Mouse (Mus musculus) embryonic facial prominence, embryonic 13.5 days (tissue): ENCODE measurements around the gene Nfxl1. TPM values are rescaled to one million over a fixed set of nuclear protein-coding genes. Genes with fewer than 3 reads are reported as not detected.
A peak's percentile ranks its signal among the peaks of the same experiment; 100 is the strongest.
"Not testable (repeated sequence)": the region's sequence is repeated elsewhere in the genome, so short reads cannot be mapped to it uniquely, and the experiment has no call there.

Experiments used
- ATAC-seq: fragments of 200-750 bp; cut with Nextera tagmentation; 2 replicates; pipeline ENCODE4 v1.8.0; 2017; ENCODE audit warnings: low read depth; ENCODE audit not compliant: insufficient number of reproducible peaks, insufficient read depth, low FRiP score, low TSS enrichment
- H3K27ac ChIP-seq: fragments of 300-500 bp; sonication (generic); 2 replicates; pipeline ENCODE4 v1.5.1; 2015; ENCODE audit warnings: moderate library complexity, mild to moderate bottlenecking, inconsistent platforms
- H3K27me3 ChIP-seq: fragments of 300-500 bp; sonication (generic); 2 replicates; pipeline ENCODE4 v1.6.1; 2015; ENCODE audit warnings: mild to moderate bottlenecking, inconsistent platforms
- H3K36me3 ChIP-seq: fragments of 300-500 bp; sonication (generic); 2 replicates; pipeline ENCODE4 v1.6.1; 2015; ENCODE audit warnings: mild to moderate bottlenecking, inconsistent platforms
- H3K4me1 ChIP-seq: fragments of 300-500 bp; sonication (generic); 2 replicates; pipeline ENCODE4 v1.6.1; 2015; ENCODE audit warnings: inconsistent platforms
- H3K4me2 ChIP-seq: fragments of 300-500 bp; sonication (generic); 2 replicates; pipeline ENCODE4 v1.6.1; 2015; ENCODE audit warnings: moderate library complexity, mild to moderate bottlenecking, inconsistent platforms
- H3K4me3 ChIP-seq: fragments of 300-500 bp; sonication (generic); 2 replicates; pipeline ENCODE4 v1.5.1; 2015; ENCODE audit warnings: mild to moderate bottlenecking, inconsistent platforms
- H3K9ac ChIP-seq: fragments of 300-500 bp; sonication (generic); 2 replicates; pipeline ENCODE4 v1.6.1; 2015; ENCODE audit warnings: mild to moderate bottlenecking, inconsistent platforms
- H3K9me3 ChIP-seq: fragments of 300-500 bp; sonication (generic); 2 replicates; pipeline ENCODE4 v1.6.1; 2016; ENCODE audit warnings: inconsistent platforms
- WGBS: fragments of 180-500 bp; shearing (Covaris S2); methylation state at CpG from one replicate; pipeline ENCODE4 v1.1.7; 2015; ENCODE audit warnings: mixed read lengths; 5-methylcytosine and 5-hydroxymethylcytosine counted together
- polyA plus RNA-seq: library from polyadenylated mRNA; unstranded; fragments of >200 nt; fragmentation: Nextera tagmentation; extraction: Ambion mirVana; gene quantifications from 2 replicates; pipeline ENCODE4 v1.2.1, GENCODE M21; 2015

Gene Nfxl1
- polyA plus RNA-seq: 20.0 and 20.9 TPM in 2 replicates

- Histone ChIP-seq H3K9ac (peak within 1 kb of the TSS; percentile 82), H3K4me2 (peak within 1 kb of the TSS; percentile 77), H3K4me1 (peaks cover 11% of the 10 kb centered on the region), H3K4me3 (peak within 1 kb of the TSS; percentile 87), H3K36me3 (peaks cover 6% of the 10 kb centered on the region), H3K27me3 (no peaks in the 10 kb centered on the region), H3K9me3 (no peaks in the 10 kb centered on the region), H3K27ac (peak within 1 kb of the TSS; percentile 71; the same call in 1 of the 2 replicates)
- ATAC-seq: peak; percentile 90
- WGBS: under 1% methylated on average over 41 of the region's 42 CpGs
Measured at GRCm38 (mm10) chr5:72559544-72560049, at the start of gene Nfxl1. TSS of gene Nfxl1 (minus strand) at chr5:72559684.

GRCm38 (mm10) chr5:72603138-72603537, 43.7 kb upstream of the Nfxl1 start:
- Histone ChIP-seq H3K36me3 (no peaks in the 10 kb centered on the region), H3K4me1 (no peaks in the 10 kb centered on the region), H3K27me3 (no peaks in the 10 kb centered on the region), H3K9me3 (no peaks in the 10 kb centered on the region), H3K4me2 (no peak overlapping the region), H3K4me3 (no peak overlapping the region), H3K27ac (no peak overlapping the region), H3K9ac (no peak overlapping the region)
- 91% methylated on average over 4 of the region's 4 CpGs for whole genome bisulfite sequencing
- ATAC-seq: no peak

GRCm38 (mm10) chr5:72601006-72601405, 41.5 kb upstream of the Nfxl1 start:
- H3K36me3 ChIP-seq: no peaks in the 10 kb centered on the region
- no peak overlapping the region for H3K27ac ChIP-seq
- H3K9ac ChIP-seq: no peak overlapping the region
- H3K27me3 ChIP-seq: no peaks in the 10 kb centered on the region
- no peak overlapping the region for H3K4me2 ChIP-seq
- no peaks in the 10 kb centered on the region for H3K9me3 ChIP-seq
- H3K4me3 ChIP-seq: no peak overlapping the region
- H3K4me1 ChIP-seq: no peaks in the 10 kb centered on the region
- WGBS: 13% methylated on average over 5 of the region's 5 CpGs
- ATAC-seq: no peak

DNA sequence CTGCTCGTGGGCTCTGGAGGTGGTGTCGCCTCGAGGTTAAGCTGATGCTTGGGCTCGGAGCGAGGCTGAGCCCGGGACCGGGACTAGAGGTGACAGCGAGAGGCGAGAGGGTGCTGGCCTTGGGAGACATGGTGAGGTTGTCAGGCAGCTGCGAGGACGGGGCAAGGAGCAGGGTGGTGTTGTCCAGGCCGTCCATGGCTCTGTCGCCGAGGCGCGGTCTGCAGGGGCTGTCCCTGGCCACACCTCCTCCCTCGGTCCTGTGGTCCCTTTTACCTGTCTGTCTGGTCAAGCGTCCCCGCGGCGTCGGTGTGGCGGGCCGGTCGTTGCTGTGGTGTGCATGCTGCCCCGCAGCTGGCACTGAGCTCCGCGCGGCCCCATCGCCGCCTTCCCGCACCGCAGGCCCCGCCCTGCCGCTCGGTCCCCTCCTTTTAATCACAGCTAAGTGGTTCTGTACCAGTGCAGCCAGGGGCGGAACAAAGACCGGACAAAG, 27.8 kb upstream of the Nfxl1 start, which contains the start of gene Gm5868:
Gene Gm5868 (minus strand): TSS at position 360 of the 490 bp plus-strand sequence.
- Histone ChIP-seq H3K9me3 (no peaks in the 10 kb centered on the region), H3K4me3 (peak within 1 kb of the TSS; percentile 42), H3K27me3 (peaks cover 33% of the 10 kb centered on the region), H3K27ac (no peak within 1 kb of the TSS), H3K4me2 (peak within 1 kb of the TSS; percentile 70), H3K4me1 (peaks cover 6% of the 10 kb centered on the region), H3K9ac (peak within 1 kb of the TSS; percentile 49; the same call in 1 of the 2 replicates), H3K36me3 (no peaks in the 10 kb centered on the region)
- ATAC-seq: peak; percentile 37; the same call in 1 of the 2 replicates
- 1% methylated on average over 38 of the region's 38 CpGs for WGBS

DNA sequence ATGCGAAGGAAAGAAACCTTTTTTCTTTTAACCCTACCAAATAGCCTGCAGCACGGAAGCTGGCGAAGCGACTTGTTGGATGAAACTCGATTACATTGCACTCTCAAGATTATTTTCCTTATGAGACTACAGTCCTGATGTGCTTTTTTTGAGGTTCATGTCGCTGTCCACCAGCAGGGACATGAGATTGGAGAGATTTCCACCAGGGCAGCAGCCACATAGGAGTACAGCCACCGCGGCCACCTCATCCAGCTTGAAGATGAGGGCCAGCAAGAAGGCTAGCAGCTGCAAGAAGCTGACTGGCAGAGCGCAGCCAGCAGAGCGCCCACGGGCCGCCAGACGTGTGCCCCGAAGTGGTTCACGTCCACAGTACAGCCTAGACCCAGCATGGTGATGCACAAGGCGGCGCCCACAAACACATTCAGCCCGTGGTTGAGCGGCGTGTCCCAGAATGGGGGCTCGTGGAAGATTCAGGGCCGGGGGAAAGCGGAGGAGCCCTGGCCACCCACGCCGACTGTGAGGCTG, 27.2 kb upstream of the Nfxl1 start:
- not testable (repeated sequence) for H3K27ac ChIP-seq, H3K9me3 ChIP-seq, H3K36me3 ChIP-seq, H3K4me1 ChIP-seq
- peak overlapping the region; percentile 70 for H3K4me2 ChIP-seq
- peak overlapping the region; percentile 49; the same call in 1 of the 2 replicates for H3K9ac ChIP-seq
- peak overlapping the region; percentile 42 for H3K4me3 ChIP-seq
- 0 out of 2 replicates have a peak, but pooled peaks have one; percentile 37 for ATAC-seq
- peaks cover 35% of the 10 kb centered on the region for H3K27me3 ChIP-seq
- 42% methylated on average over 25 of the region's 25 CpGs for WGBS

DNA sequence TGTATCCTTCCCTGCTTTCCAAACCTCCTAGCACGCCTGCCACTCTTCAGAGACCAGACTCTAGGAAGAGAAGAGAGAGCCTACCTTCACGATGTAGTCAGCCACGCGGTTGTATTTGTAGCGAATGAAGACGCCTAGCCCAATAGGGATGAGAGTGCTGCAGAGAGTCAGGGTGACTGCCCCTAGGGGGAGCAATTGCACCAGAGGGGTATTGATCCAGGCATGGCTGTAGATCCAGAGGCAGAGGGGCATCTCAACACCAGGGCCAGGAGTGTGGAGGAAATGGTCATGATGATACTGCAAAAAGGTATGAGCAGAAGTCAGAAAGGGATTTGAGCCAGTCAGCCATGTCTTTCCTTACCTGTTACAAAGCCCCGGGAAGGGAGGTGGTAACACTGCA, 26.6 kb upstream of the Nfxl1 start:
- not testable (repeated sequence) for H3K36me3 ChIP-seq, H3K4me1 ChIP-seq, H3K9me3 ChIP-seq, H3K4me2 ChIP-seq, ATAC-seq, H3K9ac ChIP-seq, H3K27ac ChIP-seq, H3K4me3 ChIP-seq
- H3K27me3 ChIP-seq: peaks cover 41% of the 10 kb centered on the region
- 43% methylated on average over 7 of the region's 7 CpGs for WGBS

- H3K9me3 ChIP-seq, H3K27ac ChIP-seq, H3K4me1 ChIP-seq, H3K36me3 ChIP-seq: not testable (repeated sequence)
- peak; percentile 64; the same call in 1 of the 2 replicates for ATAC-seq
- WGBS: 5% methylated on average over 18 of the region's 21 CpGs
- Histone ChIP-seq H3K4me2 (peak within 1 kb of the TSS; percentile 86), H3K4me3 (peak within 1 kb of the TSS; percentile 48), H3K27me3 (peaks cover 23% of the 10 kb centered on the region), H3K9ac (peak within 1 kb of the TSS; percentile 69)
Measured at GRCm38 (mm10) chr5:72580970-72581332, 21.5 kb upstream of the Nfxl1 start, which contains the start of gene Zar1. TSS of gene Zar1 (minus strand) at chr5:72581254.

DNA sequence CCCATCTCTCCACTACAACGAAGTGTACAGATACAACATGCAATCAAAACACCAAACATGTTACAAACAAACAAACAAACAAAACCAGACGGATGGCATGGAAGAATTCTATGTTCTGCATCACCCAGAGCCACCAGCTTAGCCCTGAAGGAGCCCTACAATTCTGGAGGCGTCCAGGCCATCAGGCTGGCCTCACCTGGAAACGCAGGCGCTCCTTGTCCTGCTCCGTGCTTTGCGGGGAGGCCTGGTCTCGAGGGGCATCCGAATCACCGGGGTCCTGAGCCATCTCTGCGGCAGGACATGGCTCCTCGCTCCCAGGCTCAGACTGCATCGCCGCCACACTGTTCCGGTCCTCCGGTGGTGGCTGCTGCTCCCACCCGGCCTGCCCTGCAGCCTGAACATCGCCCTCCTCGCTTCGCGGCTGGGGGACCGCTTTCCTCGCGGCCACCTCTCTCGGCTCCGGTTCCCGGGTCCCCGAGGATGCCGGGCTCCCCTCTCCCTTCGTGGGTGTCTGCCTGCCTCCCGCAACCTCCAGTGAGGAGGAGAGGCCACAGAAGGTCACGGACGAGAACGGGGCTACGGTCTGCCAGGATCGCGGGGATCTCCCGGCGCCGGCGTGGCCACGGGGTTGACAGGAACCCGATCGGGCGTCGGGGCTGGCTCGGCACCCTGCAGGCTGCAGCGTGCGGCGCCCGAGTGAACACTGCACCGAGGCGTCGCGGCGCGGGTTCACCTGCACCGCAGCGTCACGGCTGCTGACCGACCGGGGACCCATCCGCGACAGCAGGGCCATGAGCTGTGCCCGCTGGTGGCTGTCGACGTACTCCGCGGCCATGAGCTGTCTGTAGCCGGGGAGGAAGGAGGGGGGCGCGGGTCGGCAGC, 20.8 kb upstream of the Nfxl1 start:
- Histone ChIP-seq H3K9ac (peak overlapping the region; percentile 69), H3K4me2 (peak overlapping the region; percentile 86), H3K27me3 (peaks cover 19% of the 10 kb centered on the region), H3K4me3 (peak overlapping the region; percentile 48)
- H3K4me1 ChIP-seq, H3K27ac ChIP-seq, H3K9me3 ChIP-seq, H3K36me3 ChIP-seq: not testable (repeated sequence)
- WGBS: 4% methylated on average over 65 of the region's 73 CpGs
- ATAC-seq: peak; percentile 43; the same call in 1 of the 2 replicates

DNA sequence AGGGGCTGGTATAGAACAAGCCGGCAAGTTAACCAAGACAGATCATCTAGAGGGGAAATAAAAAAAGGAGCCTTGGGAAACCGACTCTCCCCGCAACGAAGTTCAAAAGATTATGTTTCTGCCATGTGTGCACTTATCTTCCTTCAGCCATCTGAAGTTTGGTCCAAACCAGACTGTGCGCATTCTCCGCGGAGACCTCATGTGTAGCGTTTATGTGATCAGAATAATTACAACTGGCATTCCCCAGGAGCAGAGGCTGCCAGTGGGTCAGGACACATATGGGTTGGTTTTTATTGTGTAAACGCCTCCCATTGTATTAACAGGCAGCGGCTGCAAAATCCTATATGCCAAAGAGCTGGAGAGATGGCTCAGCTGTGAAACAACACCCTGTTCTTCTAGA, 20.1 kb upstream of the Nfxl1 start:
- H3K4me1 ChIP-seq, H3K27ac ChIP-seq, H3K9me3 ChIP-seq, H3K9ac ChIP-seq, H3K36me3 ChIP-seq, H3K4me3 ChIP-seq: not testable (repeated sequence)
- WGBS: 22% methylated on average over 10 of the region's 10 CpGs
- Histone ChIP-seq H3K4me2 (peak overlapping the region; percentile 86), H3K27me3 (peaks cover 19% of the 10 kb centered on the region)
- ATAC-seq: 0 out of 2 replicates have a peak, but pooled peaks have one; percentile 26

DNA sequence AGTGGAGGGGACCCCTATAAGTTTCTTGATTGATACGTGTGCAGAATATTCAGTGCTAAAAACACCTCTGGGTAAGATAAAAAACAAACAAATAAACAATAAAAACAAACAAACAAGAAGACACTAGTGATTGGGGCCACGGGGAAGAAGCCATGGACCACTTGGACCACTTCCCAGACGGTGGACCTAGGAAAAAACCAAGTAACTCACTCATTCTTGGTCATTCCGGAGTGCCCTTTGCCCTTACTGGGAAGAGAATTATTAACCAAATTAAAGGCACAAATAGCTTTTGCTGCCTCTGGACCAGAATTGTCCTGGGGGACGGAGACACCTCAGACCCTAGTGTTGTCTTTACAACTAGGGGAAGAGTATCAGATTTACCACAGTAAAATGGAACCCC, 6.1 kb upstream of the Nfxl1 start:
- H3K36me3 ChIP-seq: no peaks in the 10 kb centered on the region
- no peak for ATAC-seq
- H3K9me3 ChIP-seq: peaks cover 13% of the 10 kb centered on the region; the same call in 1 of the 2 replicates
- H3K27me3 ChIP-seq: no peaks in the 10 kb centered on the region
- no peak overlapping the region for H3K9ac ChIP-seq
- H3K4me1 ChIP-seq: peaks cover 5% of the 10 kb centered on the region; the same call in 1 of the 2 replicates
- 82% methylated on average over 5 of the region's 5 CpGs for WGBS
- H3K4me3 ChIP-seq: no peak overlapping the region
- no peak overlapping the region for H3K4me2 ChIP-seq
- no peak overlapping the region for H3K27ac ChIP-seq

DNA sequence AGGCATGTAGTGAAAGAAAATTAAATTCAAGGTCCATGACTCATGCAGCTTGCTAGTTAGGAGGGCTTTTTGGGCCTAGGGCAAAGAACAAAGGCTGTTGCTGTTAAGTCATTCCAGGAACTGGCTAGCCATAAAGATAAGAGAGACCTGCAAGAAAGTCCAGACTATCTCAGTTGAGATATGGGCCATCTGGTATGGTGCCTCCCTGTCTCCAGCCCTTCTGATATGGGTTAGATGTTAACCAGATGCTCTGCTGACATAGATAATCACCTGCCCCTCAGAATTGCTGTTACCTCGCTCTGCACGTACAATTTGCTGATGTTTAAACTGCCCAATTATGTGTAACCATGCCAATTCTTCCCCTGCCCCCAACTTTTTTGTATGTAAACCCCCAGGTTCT, 3.7 kb upstream of the Nfxl1 start:
- not testable (repeated sequence) for H3K27me3 ChIP-seq, H3K27ac ChIP-seq, H3K36me3 ChIP-seq, H3K4me1 ChIP-seq, H3K4me2 ChIP-seq, H3K4me3 ChIP-seq, H3K9ac ChIP-seq, H3K9me3 ChIP-seq, ATAC-seq
- 80% methylated on average over 2 of the region's 2 CpGs for WGBS
